Comparison of ENCODE assay signal across 17 mouse cellular contexts in genomic region chr14:46898626-46899025, GRCm38 (mm10). TPM values are rescaled to one million over a fixed set of nuclear protein-coding genes. Genes with fewer than 3 reads are reported as not detected.
DNase-seq lines count a peak whose midpoint lies in the region; ATAC-seq and TF ChIP-seq lines count a peak whose summit lies in the region.
"Had no signal": no experiment of that assay in that cellular context is flagged by ENCODE, and none has a peak within 500 bp of the region (broad histone marks: within the 10 kb centered on the region; RNA-seq: fewer than 3 reads in every experiment).

No protein-coding gene starts in this region.

- WGBS in lung, adult 2 months, result 64% methylated on average over 3 of the region's 3 CpGs

- intact Hi-C loops in left cerebral cortex, postnatal 4 days (cut with DNase I), result no loop called here

- peak; percentile 98 for ATAC-seq in frontal cortex, adult (ENCODE audit: low TSS enrichment)
- ATAC-seq in monocyte, adult 5-6 weeks (replicated peaks; ENCODE audit: insufficient number of reproducible peaks, low FRiP score, low TSS enrichment, poor library complexity, severe bottlenecking), result no peak
- ATAC-seq: activated CD4-positive, CD25-positive, alpha-beta regulatory T cell, adult 4 months had no signal

- no peaks in the 10 kb centered on the region for H3K4me1 ChIP-seq in lung, adult 2 months (ENCODE audit: control insufficient read depth, insufficient read depth, low read length)
- H3K4me1 ChIP-seq: liver, embryonic 15.5 days; neural tube, embryonic 12.5 days had no signal

- no peak for TF ChIP-seq CTCF in lung, adult 2 months (IDR thresholded peaks at IDR 0.05; ENCODE audit: insufficient read depth, low read length)

- no peak for DNase-seq in frontal cortex, postnatal 25 days (ENCODE audit: low spot score in 2 of 2)
- peak; percentile 60 to 70 for DNase-seq in left cerebral cortex, adult 18-20 months (ENCODE audit: low spot score in 2 of 2)
- no peak for DNase-seq in left cerebral cortex, postnatal 4 days
- DNase-seq in layer of hippocampus, adult 8-10 months (ENCODE audit: low spot score in 2 of 2), result peak; percentile 54 to 58
- peak; percentile 71 for DNase-seq in right cerebral cortex, postnatal 25 days
- DNase-seq in lung, adult 2 months, result no peak
- DNase-seq: adrenal gland, postnatal 14 days; cerebellum, adult 18-20 months; heart, adult 11 months; kidney, adult 9 months; lung, postnatal 14 days had no signal

- no peak overlapping the region for H3K4me3 ChIP-seq in lung, adult 2 months (replicated peaks; ENCODE audit: extremely low read depth, low read depth, low read length)
- H3K4me3 ChIP-seq: heart, embryonic 13.5 days; liver, embryonic 15.5 days; neural tube, embryonic 12.5 days had no signal

- no peak for TF ChIP-seq POLR2A in lung, adult 2 months (IDR thresholded peaks at IDR 0.05; ENCODE audit: borderline replicate concordance, extremely low read depth, low read depth, low read length)

RNA-seq across cellular contexts. Expression of gene Samd4, which starts 16.0 kb away (rescaled TPM):
- total RNA-seq in left cerebral cortex, adult 18-20 months (2021), result 10 to 100 TPM; 25.9 to 29.3 TPM
- total RNA-seq in left cerebral cortex, postnatal 4 days (2021), result 10 to 100 TPM; 12.2 to 13.4 TPM
- 10 to 100 TPM; 14.5 to 19.9 (median 17.1) TPM for total RNA-seq in layer of hippocampus, adult 8-10 months (2022)
- not detected in 3 replicates for total RNA-seq in monocyte, adult 5-6 weeks (2017)
- polyA plus RNA-seq in lung, adult 2 months (2012; rRNA removed), result 28.4 and 31.1 TPM in 2 replicates

Comparison
In these comparisons a context has a peak if more than half of its experiments do, and no peak if none do; other contexts are left out.
1. DNase-seq: peak in left cerebral cortex, adult 18-20 months (2 of 2), layer of hippocampus, adult 8-10 months (2 of 2) and right cerebral cortex, postnatal 25 days (single experiment); none in frontal cortex, postnatal 25 days (0 of 2), left cerebral cortex, postnatal 4 days (single experiment) and lung, adult 2 months (single experiment).
2. RNA of gene Samd4, which starts 16.0 kb away (total RNA-seq): 25.9 to 29.3 TPM in left cerebral cortex, adult 18-20 months, 14.5 to 19.9 TPM in layer of hippocampus, adult 8-10 months and 12.2 to 13.4 TPM in left cerebral cortex, postnatal 4 days; not detected in monocyte, adult 5-6 weeks; every median in the first group is over 10 times any median in the second.